In the genomic region with DNA sequence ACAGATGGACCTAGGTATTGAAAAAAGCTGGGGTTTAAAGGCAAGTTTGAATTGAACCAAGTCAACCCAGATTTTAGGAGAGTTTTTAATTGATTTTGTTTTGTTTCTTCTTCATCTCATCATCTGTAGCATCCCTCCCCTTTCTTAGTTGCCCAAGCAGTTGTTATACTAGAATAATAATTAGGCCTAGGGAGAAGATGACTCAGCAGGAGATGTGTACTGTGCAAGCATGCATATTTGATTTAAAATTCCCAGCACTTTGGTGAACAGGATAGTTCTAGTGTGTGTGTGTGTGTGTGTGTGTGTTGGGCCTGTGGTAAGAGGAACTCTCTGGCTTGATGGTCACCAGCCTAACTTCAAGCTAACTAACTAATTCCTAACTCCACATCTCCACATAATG, we compare ENCODE assay signal across 44 mouse cellular contexts. TPM values are rescaled to one million over a fixed set of nuclear protein-coding genes. Genes with fewer than 3 reads are reported as not detected.
"Had no signal": no experiment of that assay in that cellular context is flagged by ENCODE, and none has a peak within 500 bp of the region (broad histone marks: within the 10 kb centered on the region; RNA-seq: fewer than 3 reads in every experiment).

No protein-coding gene starts in this region.

- H3K4me2 ChIP-seq: heart, embryonic 11.5 days; heart, embryonic 12.5 days; heart, embryonic 13.5 days; heart, embryonic 15.5 days; hindbrain, embryonic 12.5 days; hindbrain, embryonic 13.5 days; hindbrain, embryonic 14.5 days; hindbrain, embryonic 15.5 days; intestine, embryonic 15.5 days; kidney, embryonic 15.5 days had no signal

- DNase-seq: heart, postnatal 10 days; heart, postnatal 14 days; heart, postnatal 36 days; heart, postnatal 4 days; kidney, adult 11 months; kidney, adult 18-20 months; kidney, adult 2 months; kidney, adult 8-10 months; kidney, adult 9 months; kidney, postnatal 10 days; kidney, postnatal 14 days; kidney, postnatal 25 days; kidney, postnatal 36 days; kidney, postnatal 4 days; layer of hippocampus, adult 9-11 months; layer of hippocampus, postnatal 36 days had no signal

- H3K4me3 ChIP-seq: heart, embryonic 12.5 days; heart, embryonic 13.5 days; heart, embryonic 15.5 days; hindbrain, embryonic 10.5 days; hindbrain, embryonic 12.5 days; hindbrain, embryonic 13.5 days; hindbrain, embryonic 15.5 days; intestine, embryonic 15.5 days; kidney, embryonic 15.5 days; layer of hippocampus, adult 2 months; left cerebral cortex, adult 2 months had no signal

- H3K27me3 ChIP-seq: heart, embryonic 12.5 days; heart, embryonic 13.5 days; heart, embryonic 15.5 days; hindbrain, embryonic 12.5 days; hindbrain, embryonic 13.5 days; hindbrain, embryonic 15.5 days; intestine, embryonic 15.5 days; kidney, embryonic 15.5 days had no signal

- H3K9me3 ChIP-seq: heart, embryonic 12.5 days; heart, embryonic 13.5 days; heart, embryonic 15.5 days; hindbrain, embryonic 10.5 days; hindbrain, embryonic 12.5 days; hindbrain, embryonic 13.5 days; hindbrain, embryonic 15.5 days; intestine, embryonic 15.5 days; kidney, embryonic 15.5 days had no signal

- H3K4me1 ChIP-seq: heart, embryonic 12.5 days; heart, embryonic 13.5 days; heart, embryonic 15.5 days; hindbrain, embryonic 10.5 days; hindbrain, embryonic 12.5 days; hindbrain, embryonic 13.5 days; hindbrain, embryonic 15.5 days; intestine, embryonic 15.5 days; kidney, embryonic 15.5 days had no signal

- H3K36me3 ChIP-seq: heart, embryonic 12.5 days; heart, embryonic 13.5 days; heart, embryonic 15.5 days; hindbrain, embryonic 10.5 days; hindbrain, embryonic 12.5 days; hindbrain, embryonic 13.5 days; hindbrain, embryonic 15.5 days; intestine, embryonic 15.5 days; kidney, embryonic 15.5 days had no signal

- H3K9ac ChIP-seq: heart, embryonic 12.5 days; heart, embryonic 13.5 days; heart, embryonic 15.5 days; hindbrain, embryonic 12.5 days; hindbrain, embryonic 13.5 days; hindbrain, embryonic 14.5 days; hindbrain, embryonic 15.5 days; intestine, embryonic 15.5 days; kidney, embryonic 15.5 days had no signal

- ATAC-seq: hindbrain, embryonic 16.5 days; hindbrain, postnatal 0 days; inflammation-experienced regulatory T-cells, adult 6 months; intestine, embryonic 15.5 days; intestine, embryonic 16.5 days; intestine, postnatal 0 days had no signal

- H3K27ac ChIP-seq: heart, embryonic 13.5 days; heart, embryonic 15.5 days; hindbrain, embryonic 10.5 days; hindbrain, embryonic 12.5 days; hindbrain, embryonic 13.5 days; hindbrain, embryonic 14.5 days; hindbrain, embryonic 15.5 days; hindbrain, postnatal 0 days; intestine, embryonic 15.5 days; kidney, embryonic 15.5 days; kidney, postnatal 0 days; layer of hippocampus, adult 2 months; left cerebral cortex, adult 2 months had no signal

RNA-seq across cellular contexts. Expression of gene Ddi1, which starts 12.6 kb away (rescaled TPM):
- total RNA-seq: heart, postnatal 10 days; heart, postnatal 14 days; heart, postnatal 25 days; heart, postnatal 36 days; heart, postnatal 4 days; hematopoietic stem cell, adult 5-6 weeks; hindbrain, postnatal 0 days; layer of hippocampus, adult 18-20 months; layer of hippocampus, adult 2 months; layer of hippocampus, adult 8-10 months; layer of hippocampus, postnatal 10 days; layer of hippocampus, postnatal 14 days; layer of hippocampus, postnatal 25 days; layer of hippocampus, postnatal 36 days; left cerebral cortex, adult 18-20 months; left cerebral cortex, adult 2 months had no signal
- polyA plus RNA-seq: hindbrain, embryonic 14.5 days; kidney, adult 2 months; large intestine, adult 2 months had no signal
